Mouse (Mus musculus) layer of hippocampus, adult 11-12 months (tissue): ENCODE measurements around the gene Rpl13a.
A peak's percentile ranks its signal among the peaks of the same experiment; 100 is the strongest.
"Not testable (repeated sequence)": the region's sequence is repeated elsewhere in the genome, so short reads cannot be mapped to it uniquely, and the experiment has no call there.

Experiments
- DNase-seq: peaks from one replicate; pipeline ENCODE4 v3.0.0; 2022; ENCODE audit warnings: low spot score

The Rpl13a gene

DNA sequence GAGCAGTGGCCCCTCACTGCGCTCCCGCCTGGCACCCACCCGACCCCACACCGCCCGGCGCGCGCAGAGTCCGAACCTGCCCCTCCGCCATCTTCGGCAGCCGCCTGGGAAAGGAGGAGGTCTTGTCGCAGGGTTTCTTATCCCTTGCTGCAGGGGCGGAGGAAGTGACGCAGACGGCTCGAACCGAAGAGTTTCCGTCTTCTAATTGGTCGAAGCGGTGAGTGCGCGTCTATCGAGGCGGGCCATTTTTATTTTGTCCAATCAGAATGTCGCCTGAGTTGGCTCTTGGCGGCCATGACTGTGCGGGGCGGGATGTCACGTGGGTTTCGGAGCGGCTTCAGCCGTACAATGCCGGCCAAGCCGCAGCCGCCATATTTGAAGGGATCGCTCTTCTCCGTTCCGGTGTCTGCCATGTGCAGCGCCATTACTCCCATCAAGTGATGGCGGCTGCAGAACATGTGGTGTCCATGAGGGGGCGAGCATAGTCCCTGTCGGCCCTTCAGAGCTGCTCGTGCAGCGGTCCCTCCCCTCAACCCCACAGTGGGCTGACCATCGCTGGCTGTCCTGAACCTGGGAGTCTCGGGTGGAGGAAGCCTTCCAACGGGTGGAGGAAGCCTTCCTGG lies at the start of gene Rpl13a:
Rpl13a (minus strand) TSS at position 138 of the 623 bp plus-strand sequence.
- peak; percentile 99 for DNase-seq

DNA sequence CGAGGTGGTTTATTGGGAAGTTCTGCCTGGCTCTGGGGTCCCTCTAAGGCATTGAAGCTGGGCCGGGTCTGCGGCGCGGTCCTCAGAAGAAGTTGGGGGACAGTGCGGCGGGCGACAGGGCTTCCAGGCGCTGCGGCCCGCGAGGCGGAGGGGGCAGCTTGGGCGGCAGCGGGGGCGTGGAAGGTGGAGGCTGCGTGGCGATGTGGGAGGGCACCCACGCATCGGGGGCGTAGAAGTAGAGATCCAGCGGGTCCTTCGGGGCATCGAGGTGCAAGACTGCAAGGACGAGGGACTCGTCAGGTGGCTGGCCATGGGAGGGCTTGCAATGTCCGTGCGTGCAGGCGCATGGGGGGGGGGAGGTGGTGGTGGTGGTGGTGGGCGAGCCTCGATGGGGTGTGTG lies 47.8 kb upstream of the Rpl13a start:
- no peak for DNase-seq

DNA sequence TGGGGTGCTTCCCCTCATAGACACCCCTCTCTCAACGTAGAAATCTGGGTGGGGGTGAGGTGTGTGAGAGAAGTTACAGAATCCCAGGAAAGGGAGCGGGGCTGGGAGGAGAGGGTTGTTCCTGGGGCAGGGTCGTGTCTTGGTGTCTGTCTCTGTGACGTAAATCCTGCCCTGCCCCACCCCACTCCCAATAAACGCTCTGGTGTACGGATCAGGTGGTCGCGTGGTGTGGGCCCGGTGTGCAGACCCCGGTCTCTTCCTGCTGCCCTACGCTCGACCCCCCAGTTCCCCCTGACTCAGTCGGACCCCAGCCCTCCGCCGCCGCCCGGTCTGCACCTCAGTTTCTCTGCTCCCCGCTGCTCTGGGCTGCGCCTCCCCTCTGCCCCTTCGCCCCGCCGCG lies 47.4 kb upstream of the Rpl13a start:
- DNase-seq, result no peak

DNA sequence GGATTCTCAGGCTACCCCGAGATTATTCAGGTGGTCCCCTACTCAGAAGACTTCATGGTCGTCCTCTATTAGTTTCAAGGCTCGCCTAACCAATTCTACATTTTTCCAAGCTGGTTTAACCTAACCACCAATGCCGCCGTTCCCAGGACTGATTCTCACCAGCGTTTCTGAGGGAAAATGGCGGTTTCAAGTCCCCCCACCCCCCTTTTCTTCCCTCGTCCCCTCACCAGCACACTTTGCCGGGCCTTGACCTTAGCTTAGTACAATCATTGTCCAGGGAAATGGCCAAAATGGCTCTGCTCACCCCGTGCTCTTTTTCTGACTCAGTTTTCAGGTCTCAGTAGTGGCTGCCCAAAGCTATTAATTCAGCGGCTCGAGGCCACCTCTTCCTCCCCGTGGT lies 46.8 kb upstream of the Rpl13a start:
- no peak for DNase-seq

DNA sequence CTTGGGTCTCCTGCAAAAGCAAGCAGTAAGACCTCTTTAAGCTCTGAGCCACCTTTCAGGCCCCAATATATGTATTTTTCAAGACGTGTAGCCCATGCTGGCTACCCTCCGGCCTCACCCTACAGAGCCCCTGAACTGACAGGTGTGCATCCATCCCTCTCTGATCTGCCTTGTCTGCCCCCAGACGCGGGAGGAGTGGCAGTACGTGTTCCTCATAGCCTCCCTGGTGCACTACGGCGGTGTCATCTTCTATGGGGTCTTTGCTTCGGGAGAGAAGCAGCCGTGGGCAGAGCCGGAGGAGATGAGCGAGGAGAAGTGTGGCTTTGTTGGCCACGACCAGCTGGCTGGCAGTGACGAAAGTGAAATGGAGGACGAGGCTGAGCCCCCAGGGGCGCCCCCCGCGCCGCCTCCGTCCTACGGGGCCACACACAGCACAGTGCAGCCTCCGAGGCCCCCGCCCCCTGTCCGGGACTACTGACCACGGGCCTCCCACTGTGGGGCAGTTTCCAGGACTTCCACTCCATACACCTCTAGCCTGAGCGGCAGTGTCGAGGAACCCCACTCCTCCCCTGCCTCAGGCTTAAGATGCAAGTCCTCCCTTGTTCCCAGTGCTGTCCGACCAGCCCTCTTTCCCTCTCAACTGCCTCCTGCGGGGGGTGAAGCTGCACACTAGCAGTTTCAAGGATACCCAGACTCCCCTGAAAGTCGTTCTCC lies 46.2 kb upstream of the Rpl13a start:
- DNase-seq, result no peak

DNA sequence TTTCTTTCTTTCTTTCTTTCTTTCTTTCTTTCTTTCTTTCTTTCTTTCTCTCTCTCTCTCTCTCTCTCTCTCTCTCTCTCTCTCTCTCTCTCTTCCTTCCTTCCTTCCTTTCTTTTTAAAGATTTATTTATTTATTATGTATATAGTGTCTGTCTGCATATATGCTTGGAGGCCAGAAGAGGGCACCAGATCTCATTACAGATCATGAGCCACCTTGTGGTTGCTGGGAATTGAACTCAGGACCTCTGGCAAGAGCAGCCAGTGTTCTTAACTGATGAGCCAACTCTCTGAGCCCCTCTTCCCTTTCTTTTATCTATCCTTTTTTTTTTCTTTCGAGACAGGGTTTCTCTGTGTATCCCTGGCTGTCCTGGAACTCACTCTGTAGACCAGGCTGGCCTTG lies 45.2 kb upstream of the Rpl13a start:
- not testable (repeated sequence) for DNase-seq

DNA sequence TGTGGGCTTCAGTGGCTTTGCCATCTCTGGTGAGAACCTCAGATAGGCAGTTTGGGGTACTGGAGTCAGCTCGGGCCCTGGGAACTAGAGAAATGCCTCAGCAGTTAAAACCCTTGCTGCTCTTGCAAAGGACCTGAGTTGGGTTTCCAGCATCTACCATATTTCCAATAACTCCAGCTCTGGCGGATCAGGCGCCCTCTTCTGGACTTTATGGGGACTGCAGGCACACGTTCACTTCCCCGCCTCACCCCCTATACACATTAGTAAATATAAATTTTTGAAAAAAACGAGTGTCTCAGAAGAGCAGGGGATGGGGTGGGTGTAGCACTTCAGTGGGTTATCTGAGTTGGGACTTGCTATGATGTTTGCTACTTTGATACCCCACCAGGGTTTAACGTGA lies 44.4 kb upstream of the Rpl13a start:
- no peak for DNase-seq

DNA sequence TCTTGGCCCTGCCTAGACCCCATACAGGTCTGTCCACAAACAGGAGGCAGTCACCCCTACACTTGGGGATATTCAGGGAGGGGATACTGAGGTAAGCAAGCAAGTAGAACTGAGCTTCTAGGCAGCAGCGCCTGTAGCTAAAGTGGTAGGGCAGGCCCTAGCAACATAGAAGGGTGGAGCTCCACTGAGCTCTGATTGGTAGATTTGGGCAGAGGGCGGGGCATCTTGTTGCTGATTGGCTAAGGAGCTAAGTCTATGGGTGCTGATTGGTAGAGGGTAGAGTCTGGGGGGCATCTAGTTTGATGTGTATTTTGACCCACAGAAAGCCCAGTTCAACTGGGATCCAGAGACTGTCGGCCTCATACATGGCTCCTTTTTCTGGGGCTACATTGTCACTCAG lies 40.9 kb upstream of the Rpl13a start:
- peak; percentile 71 for DNase-seq

DNA sequence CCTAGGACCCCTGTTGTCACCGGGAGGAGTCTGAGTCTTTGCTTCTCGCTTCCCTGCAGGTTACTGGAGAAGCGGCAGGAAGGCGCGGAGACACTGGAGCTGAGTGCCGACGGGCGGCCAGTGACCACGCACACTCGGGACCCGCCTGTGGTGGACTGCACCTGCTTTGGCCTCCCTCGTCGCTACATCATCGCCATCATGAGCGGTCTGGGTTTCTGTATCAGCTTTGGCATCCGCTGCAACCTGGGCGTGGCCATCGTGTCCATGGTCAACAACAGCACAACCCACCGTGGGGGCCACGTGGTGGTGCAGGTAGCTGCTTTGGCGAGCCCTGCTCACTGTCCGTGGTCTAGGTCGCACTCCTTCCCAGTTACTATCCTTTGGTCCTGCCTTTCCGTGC lies 40.1 kb upstream of the Rpl13a start:
- no peak for DNase-seq

DNA sequence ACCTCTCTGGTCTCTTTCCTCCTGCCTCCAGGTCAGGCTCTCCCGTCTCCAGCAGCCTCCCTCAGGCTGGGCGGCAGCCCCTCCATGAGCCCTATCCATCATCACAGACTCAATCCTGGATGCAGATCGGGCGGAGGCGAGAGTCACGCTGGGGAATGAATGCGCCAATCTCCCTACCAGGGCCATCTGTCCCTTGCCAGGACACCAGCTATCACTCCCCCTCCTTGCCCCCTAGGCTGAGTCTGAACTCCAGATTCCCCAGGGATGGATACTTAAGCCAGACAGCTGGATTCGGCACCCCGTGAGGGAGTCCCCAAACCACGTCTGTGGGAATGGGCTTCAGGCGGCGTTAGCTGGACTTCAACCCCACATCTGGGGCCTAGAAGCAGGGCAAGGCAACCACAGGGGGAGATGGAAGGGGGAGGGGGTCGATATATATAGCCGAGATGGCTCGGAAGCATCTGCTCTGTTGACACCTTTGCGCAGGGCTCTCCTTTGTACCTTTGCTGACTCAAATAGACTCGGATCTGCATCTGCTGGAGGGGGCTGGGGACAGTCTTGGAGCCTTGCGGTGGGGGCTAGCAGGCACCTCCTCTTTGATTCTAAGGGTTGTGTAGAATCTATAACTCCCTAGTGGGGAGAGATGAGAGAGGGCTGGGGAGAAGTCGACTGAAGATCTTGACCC lies 39.3 kb upstream of the Rpl13a start:
- peak; percentile 72 for DNase-seq

DNA sequence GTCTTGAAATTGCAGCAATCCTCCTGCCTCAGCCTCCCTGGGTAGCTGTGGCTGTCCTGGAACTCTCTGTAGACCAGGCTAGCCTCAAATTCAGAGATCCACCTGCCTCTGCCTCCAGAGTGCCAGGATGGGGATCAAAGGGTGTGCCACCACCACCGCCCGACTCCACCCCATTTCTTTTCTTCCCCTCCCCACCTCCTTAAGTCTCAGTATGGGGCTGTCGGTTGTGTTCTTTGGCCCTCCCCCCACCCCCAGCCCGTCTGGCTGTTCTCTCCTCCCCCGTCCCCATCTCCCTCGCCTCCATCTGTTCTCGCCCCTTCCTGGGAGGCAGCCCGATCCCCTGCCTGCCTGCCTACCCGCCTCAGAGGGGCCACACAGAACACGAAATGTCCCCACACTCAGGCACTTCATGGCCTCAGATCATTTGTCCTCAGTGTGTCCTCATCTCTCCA lies 38.4 kb upstream of the Rpl13a start:
- DNase-seq, result peak; percentile 59

DNA sequence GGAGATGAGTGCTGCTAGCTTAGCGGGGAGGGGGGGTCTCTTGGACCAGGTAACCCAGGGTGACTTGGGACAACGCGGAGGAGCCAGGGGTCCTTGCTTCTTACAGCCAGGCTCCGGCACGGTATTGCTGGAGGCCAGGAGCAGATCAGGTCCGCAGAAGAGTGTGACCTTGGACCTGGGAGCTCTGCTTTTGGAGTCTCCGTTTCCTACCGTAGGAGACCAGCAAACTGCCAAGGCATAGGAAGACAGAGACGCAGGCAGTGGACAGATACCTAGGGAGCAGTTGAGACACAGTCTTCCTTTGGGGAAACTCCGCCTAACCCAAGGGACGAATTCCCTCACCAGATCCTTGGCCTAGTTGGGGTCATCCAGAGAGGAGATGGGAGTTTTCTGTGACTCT lies 37.1 kb upstream of the Rpl13a start:
- no peak for DNase-seq

DNA sequence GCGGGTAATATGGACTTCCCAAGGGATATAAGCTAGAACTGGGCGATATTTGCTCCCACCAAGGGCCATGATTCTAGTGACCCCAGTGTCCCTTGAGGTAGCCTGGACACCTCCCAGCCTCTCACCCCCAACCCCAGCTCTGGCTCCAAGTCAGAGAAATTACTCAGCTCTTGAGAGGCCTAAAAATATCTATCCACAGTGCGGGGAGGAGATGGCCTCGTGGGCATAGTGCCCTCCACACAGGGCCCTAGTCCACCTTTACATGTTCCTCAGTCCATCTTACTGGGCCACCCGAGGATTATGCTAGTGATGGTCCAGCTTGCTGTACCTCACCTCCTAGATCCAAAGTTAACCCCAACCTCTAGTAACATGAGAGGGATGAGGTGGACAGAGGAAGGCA lies 36.3 kb upstream of the Rpl13a start:
- DNase-seq, result no peak

DNA sequence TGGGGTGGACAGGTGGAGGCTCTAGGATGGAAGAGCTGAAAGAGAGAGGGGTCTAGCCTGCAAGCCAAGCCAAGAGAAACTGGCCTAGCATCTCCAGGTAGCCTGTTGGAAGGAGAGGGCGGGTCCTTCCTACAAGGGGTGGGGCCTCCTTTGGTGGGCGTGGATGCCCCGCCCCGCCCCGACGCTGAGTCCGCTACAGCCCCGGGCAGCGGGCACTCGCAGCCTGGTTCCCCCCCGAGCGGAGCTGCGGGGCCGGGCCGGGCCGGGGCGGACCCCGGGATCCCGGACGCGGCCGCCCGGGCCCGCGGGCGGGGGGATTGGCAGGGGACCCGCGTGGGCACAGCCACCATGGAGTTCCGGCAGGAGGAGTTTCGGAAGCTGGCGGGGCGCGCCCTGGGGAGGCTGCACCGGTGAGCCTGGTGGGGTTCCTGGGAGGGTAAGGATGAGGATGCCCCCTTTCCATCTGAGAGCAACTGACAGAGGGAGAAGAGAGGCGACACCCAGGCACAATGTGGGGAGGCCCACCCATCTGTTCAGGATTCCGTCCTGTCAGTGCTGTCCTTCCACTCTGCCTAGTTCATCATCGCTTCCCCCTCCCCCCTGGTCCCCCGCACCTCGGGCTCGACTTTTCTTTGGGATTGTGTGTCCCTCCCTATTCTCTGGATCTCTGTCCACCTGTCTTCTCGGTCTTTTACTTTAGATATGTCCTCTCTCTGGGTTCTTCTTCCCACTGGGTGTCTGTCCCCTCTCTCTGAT lies 35.4 kb upstream of the Rpl13a start, which contains the start of gene Slc17a7:
Slc17a7 (plus strand) TSS at position 215 of the 756 bp plus-strand sequence.
- no peak for DNase-seq

DNA sequence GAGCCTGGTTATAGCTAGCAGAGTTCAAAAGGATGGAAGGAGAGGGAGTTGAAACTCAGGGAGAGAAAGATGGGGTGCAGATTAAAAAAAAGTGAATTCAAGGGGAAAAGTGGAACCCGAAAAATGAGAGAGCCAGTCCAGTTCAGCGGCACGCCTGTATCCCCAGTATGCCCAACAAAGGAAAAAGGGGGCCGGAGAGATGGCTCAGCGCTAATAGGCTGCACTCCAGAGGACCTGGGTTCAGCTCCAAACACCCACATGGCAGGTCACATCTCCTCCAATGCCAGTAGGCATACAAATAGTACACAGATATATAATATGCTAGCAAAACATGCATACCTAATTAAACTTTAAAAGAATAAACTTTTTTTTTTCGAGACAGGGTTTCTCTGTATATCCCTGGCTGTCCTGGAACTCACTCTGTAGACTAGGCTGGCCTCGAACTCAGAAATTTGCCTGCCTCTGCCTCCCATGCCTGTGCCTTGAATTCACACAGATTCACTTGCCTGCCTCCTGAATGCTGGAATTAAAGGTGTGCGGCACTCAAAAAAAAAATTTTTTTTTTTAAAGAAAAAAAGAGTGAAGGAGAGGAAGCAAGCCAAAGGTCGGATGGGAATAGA lies 34.5 kb upstream of the Rpl13a start:
- no peak for DNase-seq

DNA sequence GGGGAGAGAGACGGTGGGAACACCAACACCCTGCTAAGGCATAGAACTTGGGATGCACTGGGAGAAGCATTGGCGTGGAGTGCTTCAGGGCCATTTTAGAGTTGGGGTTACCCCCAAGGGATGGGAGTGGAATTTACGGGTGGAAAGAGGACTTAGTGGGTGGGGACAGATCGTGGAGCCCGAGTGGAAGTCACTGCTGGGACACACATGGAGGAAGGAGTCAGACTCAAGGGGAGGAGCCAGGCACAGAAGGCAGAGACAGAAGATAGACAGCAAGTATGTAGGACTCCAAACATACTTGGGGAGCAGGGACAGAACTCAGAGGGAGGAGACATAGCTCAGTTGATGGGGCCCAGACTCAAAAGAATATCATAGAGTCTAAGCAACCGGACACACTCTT lies 34.0 kb upstream of the Rpl13a start:
- DNase-seq, result no peak

DNA sequence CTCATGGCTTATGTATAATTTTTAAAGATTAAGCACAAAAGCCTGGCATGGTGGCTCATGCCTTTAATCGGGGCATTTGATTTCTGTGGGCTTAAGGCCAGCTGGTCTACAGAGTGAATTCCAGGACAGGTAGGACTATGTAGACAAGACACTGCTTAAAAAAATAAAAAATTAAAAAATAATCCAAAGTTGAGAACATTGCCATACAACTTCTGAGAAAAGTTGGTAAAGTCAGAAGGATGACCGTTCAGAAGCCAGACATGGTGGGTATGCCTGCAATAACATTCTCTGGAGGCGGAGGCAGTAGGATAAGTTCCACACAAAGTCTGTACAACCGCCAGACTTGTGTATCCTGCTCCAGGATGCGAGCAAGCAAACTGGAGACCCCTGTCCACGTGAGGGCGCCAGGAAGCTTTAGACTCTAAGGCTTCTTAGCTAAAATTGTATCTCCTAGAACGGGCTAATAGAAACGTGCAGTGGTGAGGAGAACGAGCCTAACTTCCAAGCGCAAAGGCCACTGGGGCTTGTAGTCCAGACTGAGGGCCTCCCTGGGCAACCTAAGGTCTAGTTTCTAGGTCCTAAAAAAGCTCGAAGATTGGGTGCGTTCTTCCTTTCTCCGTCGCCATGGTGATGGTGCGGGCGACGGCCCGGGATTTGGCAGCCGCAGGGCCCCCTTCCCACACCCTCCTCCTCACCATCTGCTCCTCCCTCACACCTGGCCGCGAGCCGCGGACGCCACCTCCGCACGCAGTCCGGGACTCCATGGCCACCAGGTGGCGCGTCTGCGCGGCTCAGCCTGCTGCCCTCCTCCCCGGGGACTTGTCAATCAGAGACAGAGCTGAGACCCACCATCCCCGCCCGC lies 33.3 kb upstream of the Rpl13a start:
- DNase-seq, result peak; percentile 92

DNA sequence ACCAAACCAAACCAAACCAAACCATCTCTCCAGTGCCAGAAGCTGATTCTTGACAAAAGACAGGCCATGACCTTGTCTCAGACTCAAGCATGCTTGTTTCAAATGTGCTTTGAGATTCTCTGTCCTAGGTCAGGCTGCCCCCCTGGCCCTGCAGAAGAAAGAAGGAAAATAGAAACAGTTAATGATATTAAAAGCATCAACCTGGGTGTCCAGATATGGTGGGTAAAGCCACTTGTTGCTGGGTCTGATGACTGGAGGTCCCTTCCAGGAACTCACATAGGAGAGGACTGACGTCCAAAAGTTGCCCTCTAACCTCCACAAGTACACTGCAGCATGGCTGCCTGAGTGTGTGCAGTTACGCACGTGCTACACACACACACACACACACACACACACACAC lies 32.3 kb upstream of the Rpl13a start:
- DNase-seq, result no peak

DNA sequence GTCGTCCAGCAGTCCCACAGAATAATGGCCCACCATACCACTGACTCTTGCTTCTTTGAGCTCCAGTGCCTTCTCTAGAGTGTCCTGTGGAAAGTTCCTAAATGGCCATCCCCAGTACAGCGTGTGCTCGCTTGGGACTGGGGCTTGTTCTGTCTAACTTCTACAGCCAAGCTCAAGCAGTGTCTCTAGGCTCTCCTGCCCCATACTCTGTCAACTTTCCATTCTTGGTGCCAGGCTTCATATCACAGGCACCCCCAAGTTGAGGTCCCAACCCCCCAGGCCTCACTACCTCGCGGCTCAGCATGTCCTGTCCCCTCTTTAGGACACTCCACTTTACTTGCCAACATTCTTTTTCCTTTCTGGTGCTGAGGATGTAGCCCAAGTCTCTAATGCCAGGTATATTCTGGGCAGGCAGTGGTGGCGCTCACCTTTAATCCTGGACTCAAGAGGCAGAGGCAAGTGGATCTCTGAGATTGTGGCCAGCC lies 31.8 kb upstream of the Rpl13a start:
- no peak for DNase-seq

DNA sequence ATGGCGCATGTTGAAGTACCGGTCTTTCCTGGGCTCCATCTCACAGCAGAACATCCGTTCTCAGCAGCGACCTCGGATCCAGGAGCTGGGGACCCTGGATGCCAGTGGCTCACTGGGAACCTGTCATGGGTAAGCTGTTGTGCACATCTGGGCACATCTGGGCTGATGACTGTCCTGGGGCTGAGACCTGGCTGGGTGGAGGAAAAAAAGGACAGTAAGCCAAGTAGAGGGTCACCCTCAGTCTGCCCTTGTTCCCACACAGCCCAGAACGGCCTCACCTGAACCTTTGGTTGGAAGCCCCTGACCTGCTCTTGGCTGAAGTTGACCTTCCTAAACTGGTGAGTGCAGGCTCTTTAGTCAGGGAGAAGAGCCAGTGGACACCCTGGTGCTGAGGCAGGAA lies 30.4 kb upstream of the Rpl13a start:
- DNase-seq, result no peak

DNA sequence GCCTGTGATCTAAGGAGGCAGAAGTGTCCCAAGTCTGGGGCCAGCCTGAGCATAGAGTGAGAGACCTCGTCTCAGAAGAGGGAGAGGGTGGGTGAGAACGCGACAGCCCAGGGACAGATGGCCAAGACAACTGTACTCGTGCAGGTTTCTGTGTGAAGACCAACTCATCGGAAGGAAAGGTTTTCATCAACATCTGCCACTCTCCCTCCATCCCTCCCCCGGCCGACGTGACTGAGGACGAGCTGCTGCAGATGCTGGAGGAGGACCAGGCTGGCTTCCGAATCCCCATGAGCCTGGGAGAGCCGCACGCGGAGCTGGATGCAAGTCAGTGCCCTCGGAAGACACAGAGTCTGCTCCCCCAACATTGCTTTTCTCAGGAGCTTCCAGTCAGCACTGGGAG lies 28.9 kb upstream of the Rpl13a start:
- no peak for DNase-seq
